Mouse (Mus musculus) cerebellum, adult 8-10 months (tissue): ENCODE results near the gene Ebf3.
A peak's percentile ranks its signal among the peaks of the same experiment; 100 is the strongest.

Experiments used
- DNase-seq: peaks from one replicate; pipeline ENCODE4 v3.0.0; 2022

Gene Ebf3

DNA sequence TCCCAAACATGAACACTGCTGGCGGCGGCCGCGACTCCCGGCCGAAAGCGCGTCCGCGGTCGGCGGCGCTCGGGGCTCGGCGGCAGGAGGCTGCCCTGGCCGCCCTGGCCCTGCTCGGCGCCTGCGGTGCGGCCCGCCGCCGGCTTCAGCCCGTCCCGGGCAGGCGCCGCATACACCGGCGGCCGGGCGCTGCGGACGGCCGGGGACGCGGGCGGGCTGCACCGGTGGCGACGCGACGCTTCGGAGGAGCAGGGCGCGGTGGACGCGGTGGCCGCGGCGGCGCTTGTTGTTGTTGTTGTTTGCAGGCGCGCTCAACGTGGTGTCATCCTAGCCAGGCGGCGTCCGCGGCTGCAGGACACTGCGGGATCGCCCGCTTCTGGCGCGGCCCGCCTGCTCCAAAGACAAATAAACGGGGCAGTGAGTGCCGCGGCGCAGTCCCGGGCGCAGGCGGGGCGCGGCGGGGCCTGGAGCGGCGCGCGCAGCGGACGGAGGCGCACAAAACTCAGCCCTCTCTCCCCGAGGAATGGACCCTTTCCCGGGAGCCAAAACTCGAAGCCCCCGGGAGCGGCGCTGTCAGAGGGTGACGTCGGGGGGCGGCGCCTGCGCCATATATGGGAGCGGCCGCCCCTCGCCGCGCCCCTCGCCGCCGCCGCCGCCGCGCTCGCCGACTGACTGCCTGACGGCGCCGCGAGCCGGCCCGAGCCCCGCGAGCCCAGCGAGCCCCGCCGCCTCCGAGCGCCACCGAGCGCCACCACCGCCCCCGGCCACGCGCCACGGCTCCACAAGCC lies at the start of gene Ebf3:
Ebf3 (minus strand) TSS at position 542 of the 788 bp plus-strand sequence.
- DNase-seq, result no peak

DNA sequence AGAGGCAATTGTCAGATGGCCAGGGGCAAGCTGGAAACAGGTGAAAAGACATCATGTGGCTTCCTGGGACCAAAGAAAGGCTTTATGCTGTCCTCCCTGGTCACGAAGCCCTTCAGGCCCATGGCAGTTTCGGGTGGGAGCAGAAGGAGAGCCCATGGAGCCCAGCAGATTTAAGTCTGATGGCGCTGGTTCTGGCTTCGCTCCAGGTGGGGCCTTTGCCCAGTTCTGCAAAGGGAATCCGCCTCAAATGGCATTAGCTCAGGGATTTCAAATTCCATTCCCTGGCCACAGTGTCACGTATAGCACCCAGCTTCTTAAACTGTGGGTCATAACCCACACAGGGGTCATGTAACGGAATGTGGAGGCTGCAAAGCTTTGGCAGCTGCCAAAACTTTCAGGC lies 32.6 kb upstream of the Ebf3 start:
- no peak for DNase-seq

DNA sequence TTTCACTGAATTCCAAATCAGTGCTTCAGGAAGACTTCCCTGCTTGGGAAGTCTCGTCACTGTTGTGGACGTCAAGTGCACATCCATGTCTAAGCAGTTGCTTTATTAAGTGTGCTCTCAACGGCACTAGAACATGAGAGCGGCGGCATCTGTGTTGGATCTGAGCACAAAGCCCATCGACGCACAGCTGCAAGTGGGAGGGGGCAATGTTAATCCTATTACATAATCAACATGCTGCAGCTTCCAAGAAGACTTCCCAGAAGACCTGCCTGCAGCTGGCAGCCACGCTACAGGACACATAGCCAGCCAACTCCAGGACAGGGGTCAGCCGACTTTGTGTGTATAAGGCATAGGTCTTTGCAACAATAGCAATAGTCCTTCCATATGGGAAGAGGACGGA lies 31.8 kb upstream of the Ebf3 start:
- no peak for DNase-seq

DNA sequence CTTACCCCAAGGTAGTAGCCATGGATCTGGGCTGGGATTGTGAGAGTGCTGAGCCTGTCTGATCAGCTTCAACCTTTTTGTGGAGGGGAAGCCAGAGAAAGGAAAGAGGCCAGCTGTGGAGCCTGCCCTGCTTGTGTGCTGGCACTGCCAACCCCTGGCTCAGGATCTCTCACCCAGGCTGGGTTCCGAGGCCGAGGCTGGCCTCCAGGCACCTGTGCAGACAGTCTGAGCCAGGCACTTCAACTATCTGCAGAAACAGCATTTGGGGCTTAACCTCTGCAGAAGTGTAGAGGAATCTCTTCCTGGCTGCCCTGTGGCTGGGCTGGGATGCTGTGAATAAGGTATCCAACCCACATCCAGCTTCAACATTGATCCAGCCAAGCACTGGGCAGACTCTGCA lies 19.7 kb upstream of the Ebf3 start:
- DNase-seq, result no peak

DNA sequence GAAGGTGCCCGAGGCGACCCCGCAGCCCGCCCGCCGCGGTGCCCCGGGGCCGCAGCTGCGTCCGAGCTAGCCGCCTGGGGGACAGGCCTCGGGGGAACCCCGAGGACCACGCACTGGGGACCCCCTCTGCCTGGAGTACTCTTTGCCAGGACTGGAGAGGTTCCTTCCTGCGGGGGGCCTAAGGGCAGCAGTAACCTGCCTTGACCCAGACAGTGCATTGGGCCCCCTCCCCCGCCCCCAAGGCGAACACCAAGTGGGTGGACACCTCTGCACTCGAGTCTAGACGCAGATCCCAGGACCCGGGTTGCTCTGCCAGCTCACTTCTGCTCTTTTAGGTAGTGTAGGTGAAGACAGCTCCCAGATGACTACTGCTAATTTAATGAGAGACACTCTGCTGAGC lies 8.7 kb upstream of the Ebf3 start:
- DNase-seq, result no peak

DNA sequence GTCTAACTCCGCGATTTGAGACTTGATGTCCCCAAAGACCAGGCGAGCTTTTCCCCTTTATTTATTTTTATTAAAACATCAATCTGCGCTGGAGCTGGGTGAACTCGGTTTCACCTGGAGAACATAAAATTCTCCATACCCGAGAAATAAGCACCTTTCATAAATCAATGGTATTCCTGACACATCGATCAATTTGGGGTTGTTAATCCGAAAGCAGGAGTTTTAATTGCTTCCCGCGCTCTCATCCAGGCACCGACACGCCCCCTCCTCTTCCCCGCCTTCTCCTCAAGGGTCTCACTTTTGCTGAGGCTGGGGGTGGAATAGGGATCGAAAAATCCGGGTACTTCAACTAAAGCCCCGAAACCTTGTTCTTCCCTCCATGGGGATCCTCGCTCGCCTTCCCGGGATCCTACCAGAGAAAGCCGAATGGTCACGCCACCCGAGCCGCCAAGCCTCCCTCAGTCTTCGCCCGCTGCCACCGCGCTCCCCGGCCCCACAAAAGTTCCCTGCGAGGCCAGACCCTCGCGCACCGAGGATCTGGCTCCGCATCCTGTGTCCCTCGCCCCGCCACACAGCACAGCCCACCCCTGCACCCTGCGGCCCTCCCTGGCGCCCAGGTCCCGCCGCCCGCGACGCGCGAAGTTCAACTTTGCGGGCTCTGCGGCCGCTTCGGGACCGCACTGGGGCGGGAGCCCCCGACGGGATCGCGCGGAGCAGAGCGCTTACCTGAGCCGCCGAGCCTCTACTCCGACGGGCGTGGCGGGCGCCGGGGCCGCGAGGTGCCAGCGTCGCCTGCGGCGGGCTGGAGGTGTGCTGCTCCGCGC lies 7.9 kb upstream of the Ebf3 start:
- DNase-seq, result no peak

DNA sequence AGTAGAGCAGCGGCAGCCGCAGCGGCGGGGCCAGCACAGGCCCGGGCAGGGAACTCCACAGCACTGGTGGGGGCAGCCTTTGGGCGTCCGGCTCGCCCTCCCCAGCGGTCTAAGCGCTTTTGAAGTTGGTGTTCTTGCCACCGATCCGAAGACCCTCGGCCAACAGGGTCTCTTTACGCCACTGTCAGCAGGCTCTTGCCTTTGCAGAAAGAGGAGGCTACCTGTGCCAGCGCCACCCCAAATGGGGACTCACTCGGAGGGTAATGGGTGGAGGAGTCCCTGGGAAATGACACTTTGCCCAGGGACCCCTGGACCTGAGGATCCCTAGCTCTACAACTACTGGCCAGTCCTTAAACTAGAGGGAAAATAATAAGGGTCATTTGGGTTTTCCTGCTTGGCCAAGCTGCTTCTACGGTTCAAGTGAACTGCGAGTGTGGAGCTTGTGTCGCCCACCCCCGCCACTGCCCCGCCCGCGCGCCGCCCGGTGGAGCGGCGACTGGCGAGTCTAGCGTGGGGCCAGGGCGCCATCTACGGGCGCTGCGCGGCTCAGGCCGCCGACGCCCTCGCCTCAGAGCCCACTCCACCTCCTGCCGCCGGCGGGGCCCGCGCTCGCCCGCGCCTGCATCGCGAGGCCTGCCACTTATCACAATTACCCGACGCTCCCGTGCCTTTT lies 7.0 kb upstream of the Ebf3 start:
- peak; percentile 9 for DNase-seq

DNA sequence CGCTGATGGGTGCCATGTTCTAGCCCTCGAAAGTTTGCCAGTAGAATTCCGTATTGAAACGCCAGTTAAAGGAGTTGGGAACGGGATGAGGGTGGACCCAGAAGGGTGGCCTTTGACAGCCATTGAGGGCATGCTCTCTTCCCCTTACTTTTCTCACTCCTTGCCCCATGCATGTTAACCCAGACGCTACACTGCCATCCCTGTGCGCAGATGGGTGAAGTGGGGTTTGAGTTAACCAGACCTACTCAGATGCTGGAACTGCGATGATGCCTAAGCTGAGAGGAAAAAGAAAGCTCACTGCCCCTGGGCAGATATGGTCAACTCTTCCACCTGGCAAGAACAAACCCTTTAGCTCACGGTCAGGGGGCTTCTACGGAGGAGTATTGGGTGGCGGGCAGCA lies 6.1 kb upstream of the Ebf3 start:
- no peak for DNase-seq

DNA sequence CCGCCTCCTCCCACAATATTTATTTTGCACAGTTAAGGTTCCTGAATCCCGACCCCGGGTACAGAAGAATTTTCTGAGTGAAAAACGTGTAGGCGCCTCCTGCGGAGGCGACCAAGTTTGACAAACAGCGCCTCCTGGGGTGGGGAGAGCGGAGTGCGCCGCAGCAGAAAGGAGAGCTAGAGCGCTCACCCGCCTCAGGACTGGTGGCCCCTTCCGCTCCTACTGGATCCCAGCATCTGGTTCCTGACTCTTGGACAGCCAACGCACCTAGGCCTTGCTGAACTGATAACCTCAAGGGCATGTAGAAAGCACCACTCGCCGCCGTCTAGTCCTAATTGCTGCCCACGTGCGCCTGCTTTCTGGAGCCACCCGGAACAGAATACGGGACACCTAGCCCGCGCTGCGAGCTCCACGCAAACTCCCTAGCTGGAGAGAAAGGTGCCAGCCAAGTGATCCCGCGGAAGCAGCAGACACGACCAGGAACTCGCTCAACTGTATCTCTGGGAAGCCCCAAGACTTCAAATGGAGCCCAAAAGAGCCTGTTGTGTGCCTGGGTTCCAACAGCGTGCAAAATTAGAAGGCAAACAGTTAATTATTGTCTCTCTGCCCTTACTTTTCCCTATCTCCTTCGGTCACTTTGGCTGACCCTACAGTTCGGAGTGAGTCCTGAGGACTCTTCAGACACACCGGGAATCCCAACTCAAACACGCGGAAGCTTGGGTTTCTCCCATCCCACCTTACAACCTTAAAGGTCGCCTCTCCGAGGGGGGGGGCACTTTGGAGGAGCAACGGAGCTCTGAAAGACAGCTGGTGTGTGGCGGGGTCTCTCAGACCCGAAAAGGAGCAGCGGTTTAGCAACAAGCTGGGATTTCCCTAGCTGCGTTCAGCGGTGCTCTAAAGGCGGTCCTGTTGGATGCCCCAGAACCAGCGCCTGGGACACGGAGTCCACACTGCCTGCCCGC lies 5.0 kb upstream of the Ebf3 start:
- DNase-seq, result no peak

DNA sequence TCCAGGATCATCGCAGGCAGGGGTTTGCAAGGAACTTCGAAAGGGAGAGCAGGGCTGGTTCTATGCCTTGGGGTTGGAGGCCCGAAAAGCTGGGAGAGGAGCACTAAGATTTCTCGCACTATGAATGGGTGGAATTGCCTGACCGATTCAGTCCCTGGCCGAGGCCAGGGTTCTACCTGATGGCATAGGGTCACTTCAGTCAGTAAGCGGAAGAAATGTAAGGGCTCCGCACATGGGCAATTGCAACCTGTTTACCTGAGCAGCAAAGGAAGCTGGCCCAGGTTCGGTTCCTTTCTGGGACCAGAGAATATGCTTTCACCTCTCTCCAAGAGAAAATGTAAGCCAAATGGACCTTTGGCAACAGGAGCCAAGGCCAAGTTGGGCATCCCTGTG lies 4.1 kb upstream of the Ebf3 start:
- no peak for DNase-seq

DNA sequence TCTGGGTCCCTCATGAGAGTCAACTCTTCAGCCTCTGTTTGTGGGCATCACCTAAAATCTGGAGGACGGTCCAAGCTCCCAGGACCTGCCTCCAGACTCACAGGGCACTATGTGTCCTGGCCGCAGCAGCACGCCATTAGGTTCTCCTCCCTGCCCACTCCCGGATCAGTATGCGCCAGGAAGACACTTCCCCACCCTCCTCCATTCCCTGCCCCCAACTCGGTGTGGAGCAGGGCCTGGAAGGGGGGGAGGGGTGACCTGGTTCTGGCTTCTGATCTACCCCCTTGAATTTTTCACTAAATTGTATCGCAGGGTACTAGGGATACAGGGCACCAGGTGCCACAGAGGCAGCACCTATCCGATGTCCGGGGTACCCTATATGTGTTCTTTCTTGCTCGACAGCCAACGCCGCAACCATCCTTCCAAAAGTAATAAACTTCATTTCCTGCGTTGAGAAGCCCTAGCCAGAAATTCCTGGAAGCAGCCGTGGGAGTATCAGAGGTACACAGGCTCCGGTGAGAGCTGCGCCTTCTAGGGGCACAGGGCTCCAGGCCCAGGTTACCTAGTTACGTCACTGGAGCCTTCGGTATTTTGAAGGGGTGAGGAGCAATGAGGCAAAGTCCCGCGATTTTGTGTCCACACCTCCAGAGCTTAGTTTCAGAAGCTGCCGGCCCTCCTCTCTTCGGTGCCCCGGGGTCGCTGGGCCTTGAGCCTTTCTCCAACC lies 3.6 kb upstream of the Ebf3 start:
- no peak for DNase-seq

DNA sequence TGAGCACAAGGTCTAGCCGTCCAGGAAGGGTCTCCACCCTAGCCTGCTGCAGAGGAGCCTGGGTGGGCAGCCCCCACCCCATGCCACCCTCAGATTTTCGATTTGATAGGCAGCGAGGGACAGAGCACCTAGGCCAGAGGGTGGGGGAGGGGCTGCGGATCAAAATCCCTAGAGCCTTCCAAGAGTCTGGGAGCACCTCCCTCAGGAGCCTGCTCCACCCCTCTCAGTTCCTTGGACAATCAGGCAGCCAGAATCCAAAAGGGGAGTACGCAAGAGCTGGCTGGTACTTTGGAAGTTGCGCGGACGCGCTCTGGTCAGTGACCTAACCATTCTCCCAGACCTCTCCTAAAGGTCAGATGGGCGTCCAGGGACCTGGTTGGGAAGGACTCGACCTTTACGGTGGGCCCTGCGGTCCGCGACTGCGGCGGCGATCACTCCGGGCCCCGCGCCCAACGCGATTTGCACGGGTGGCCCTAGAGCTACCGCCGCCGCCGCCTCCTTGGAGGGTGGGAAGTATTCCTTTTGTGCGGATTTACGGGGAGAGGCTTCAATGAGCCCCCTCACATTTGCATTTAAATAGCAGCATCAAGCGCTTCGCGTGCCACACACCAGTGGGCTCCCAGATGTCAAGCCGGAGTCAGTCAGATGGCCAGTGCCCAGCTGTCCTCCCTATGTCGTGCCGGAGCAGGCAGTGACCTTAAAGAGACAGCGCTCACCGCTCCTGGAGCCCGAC lies 2.8 kb upstream of the Ebf3 start:
- no peak for DNase-seq

DNA sequence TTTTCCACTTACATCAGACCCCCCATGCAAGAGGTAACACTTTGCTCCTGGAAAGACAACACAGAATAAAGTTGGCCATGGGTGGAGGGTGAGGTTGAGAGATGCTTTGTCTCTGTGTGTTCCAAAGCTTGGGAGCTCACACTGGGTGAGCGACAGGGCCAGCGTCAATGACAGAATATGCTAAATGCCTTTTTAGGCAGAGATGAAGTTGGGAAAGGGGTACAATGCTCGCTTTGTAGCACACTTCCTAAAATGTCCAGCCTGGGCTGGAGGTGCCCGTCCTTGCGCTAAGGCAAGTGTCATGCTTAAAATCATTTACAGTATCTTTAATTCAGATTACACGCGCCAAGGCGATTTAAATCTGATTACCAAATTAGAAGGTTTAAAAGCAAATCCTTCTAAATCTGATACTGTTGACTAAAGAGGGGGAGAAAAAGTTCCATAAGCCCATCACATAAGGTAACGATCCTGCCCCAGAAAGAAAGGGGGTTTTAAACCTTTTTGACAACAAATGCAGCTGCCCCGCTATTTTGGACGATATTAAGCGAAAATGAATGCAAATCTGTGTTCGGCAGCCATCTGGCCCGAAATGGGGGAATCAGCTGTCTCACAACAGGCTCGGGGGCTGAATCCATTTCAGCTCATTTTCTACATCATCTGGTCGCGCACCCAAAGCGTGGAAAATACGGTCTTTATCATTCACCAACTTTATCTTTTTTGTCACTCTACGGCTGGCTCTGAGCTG lies 2.1 kb upstream of the Ebf3 start:
- no peak for DNase-seq

DNA sequence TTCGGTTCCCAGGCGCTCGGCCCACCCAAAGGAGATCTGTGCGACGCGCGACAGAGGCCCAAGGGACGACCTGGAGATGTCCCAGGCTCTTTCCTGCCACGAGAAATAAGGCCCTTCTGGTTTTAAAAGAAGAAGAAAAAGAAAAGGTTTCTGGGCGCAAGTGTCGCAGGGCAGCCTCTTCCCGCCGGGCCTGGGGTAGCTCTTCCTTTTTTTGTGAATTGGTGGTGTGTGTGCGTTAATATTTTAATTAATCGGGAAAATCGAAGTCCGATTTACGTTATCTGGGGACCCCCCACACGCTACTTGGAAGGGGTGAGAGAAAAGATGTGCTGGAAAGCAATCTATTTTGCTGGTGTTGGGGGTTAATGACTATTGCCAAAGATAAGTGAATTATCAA lies 1.3 kb upstream of the Ebf3 start:
- DNase-seq, result no peak

DNA sequence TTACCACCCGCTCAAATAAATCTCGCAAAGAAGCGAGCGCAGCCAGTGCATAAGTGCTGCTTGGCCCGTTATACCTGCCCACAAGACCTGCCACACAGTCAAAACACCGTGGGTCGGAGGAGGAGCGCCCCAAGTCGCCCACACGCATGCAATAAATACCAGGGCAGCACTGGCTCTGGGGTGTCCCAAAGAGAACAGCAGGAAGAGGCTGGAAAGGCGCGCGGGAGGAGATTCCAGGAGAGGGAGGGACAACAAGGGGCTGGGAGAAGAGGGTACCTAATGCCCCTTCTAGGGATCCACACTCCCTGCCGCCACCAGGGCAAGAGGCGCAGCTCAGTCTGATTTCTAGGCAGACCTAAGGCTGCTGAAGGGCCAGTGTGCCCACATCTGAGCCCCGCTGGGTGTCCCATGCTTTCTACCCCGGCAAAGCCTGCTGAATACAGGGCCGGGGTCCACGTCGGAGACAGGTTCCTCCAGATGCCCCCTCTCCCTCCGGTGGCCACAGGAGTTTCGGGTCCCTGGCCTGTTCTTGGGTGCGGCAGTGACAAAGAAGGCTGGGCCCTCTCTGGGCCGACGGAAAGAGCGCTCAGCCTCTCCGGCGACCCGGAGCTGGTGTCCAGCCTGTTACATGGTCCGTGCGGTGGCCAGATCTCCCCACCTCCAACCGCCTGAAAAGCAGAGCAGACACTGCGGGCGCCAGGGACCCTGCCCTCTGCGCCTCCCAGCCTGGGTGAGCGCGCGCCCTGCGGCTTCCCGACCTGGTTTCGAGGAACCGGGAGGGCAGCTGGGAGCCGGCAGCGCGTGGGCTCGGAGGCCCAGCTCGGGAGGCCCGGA lies 682 bp upstream of the Ebf3 start:
- no peak for DNase-seq

DNA sequence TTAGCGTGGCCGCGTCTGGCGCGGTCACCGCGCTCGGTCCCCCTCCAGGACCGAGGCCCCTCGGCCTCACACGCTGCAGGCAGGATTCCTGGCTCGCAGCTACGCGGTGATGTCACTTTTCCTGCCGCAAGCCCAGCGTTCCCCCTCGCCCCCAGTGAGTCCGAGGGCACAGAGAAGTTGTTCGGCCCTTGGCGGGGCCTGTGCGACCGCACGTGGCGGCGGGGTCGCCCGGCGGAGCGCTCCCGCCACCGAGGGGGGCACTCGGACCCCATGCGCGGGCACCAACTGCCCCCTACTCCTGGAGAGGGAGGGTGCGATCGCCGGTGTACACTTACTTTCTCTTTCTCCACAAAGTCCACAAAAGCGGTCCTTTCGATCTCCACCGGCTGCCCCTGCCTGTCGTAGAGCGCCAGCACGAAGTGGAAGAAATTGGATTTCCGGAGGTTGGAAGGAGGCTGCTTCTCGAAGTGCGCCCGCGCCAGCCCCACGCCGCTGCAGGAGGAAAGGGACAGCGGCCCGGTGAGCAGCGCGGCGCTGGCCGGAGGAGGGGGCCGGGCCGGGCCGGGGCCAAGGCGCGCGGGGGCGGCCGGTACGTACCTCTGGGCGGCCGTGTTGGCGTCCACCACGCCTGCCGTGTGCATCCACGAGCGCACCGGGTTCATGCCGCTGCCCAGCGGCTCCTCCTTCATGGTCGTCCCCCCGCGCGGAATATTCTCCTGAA lies 902 bp downstream of the Ebf3 start:
- DNase-seq, result no peak

DNA sequence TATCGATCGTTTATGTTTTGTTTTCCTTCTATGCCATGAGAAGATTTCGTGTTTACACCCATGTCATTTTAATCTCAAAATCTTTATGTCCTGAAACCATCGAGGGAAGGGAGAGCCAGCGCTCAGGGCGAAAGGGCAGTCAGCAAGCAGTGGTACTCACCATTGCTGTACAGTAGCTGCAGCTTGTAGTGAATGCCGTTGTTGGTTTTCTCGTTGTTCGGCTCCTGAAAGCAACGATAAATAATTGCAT lies 1.4 kb downstream of the Ebf3 start:
- DNase-seq, result no peak

DNA sequence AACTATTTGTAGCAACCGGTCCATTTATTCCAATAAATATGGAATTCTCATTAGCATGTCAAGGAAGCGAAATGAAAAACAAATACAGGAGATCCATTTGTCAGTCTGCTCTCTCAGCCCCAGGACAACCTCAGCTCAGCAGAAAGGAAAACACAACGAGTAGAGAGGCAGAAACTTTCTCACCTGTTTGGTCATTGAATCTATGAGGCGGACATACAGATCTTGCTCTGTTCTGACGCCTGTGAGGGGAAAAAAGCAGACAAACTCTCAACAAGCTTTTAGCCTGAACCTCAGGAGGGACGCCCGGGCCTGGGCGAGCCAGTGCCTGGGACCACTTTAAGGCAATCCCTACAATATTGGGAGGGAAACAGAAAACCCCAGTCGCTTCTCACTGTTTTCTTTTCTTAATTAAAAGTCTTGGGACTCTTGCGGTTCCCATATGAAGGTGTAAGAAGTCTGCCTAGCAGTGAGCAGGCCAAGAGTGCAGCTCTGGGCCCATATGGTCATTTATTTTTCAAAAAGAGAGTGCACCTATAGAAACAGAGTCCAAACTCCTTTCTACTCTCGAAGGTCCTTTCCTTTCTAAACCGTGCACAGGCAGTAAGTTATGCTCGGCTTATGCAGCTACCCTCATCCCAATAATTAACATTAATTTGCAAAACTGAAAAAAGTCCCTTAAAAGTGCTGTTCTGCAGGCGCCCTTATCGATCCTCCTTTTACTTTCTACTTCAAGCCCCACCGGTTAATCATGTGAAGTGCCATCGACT lies 1.9 kb downstream of the Ebf3 start:
- no peak for DNase-seq
